Mouse (Mus musculus): ENCODE measurements around the gene Rnf31. TPM values are rescaled to one million over a fixed set of nuclear protein-coding genes. Genes with fewer than 3 reads are reported as not detected.
A peak's percentile ranks its signal among the peaks of the same experiment; 100 is the strongest.

Gene Rnf31
- polyA plus RNA-seq, 1 experiment, result 24.7 TPM

DNA sequence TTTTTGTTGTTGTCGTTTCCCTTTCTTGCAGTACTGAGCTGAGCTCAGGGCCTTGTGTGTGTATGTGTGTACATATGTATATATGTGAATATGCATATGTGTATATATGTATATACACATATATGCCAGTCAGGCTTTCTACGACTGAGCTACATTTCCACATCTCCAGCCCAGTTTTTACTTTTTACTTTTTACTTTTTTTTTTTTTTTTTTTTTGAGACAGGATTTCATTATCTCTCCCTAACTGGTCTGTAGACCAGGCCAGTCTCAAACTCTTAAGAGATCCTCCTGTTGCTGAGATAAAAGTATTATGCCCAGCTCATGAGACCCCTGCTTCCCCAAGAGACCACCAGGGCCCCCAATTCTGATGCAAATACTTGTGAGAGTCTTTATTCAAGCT is 25.3 kb downstream of the Rnf31 start:
- H3K4me1 ChIP-seq (ENCODE audit: control insufficient read depth, insufficient read depth, low read length), result no peaks in the 10 kb centered on the region
- TF ChIP-seq CTCF (IDR thresholded peaks at IDR 0.05; ENCODE audit: borderline replicate concordance, insufficient read depth, low read length), result no peak

DNA sequence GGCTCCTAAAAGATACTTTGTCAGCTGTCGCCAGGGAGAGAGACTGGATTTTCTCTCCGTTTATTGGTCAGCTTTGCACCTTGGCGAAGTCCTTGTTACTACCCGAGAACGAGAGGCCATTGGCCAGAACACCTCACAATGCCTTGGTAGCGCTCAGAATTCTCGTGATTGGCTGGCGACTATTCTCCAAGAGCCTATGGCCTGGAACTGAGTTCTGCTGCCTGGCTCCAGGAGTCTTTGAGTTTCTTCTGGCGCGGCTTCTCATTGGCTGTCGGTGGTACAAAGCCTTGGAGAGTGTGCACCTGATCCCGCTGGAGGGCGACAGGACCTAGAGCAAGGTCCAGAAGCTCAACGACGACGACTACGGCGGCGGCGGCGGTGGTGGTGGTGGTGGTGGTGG is 26.3 kb downstream of the Rnf31 start, which contains the start of gene Rec8:
Gene Rec8, plus strand, starts transcription at position 216 of the 400 bp plus-strand sequence.
- Histone ChIP-seq H3K4me1 (ENCODE audit: control insufficient read depth, insufficient read depth, low read length) (no peaks in the 10 kb centered on the region), H3K4me3 (ENCODE audit: insufficient read depth, low read length) (no peak within 1 kb of the TSS), H3K27ac (ENCODE audit: insufficient read depth, low read length) (no peak within 1 kb of the TSS)
- TF ChIP-seq CTCF (IDR thresholded peaks at IDR 0.05; ENCODE audit: borderline replicate concordance, insufficient read depth, low read length) (no peak), POLR2A (IDR thresholded peaks at IDR 0.05; ENCODE audit: low read depth, low read length) (no peak)

More for the DNA sequence above, 25.3 kb downstream of the Rnf31 start:
- no peak overlapping the region for H3K27ac ChIP-seq (ENCODE audit: insufficient read depth, low read length)
- no peak overlapping the region for H3K4me3 ChIP-seq (ENCODE audit: insufficient read depth, low read length)

DNA sequence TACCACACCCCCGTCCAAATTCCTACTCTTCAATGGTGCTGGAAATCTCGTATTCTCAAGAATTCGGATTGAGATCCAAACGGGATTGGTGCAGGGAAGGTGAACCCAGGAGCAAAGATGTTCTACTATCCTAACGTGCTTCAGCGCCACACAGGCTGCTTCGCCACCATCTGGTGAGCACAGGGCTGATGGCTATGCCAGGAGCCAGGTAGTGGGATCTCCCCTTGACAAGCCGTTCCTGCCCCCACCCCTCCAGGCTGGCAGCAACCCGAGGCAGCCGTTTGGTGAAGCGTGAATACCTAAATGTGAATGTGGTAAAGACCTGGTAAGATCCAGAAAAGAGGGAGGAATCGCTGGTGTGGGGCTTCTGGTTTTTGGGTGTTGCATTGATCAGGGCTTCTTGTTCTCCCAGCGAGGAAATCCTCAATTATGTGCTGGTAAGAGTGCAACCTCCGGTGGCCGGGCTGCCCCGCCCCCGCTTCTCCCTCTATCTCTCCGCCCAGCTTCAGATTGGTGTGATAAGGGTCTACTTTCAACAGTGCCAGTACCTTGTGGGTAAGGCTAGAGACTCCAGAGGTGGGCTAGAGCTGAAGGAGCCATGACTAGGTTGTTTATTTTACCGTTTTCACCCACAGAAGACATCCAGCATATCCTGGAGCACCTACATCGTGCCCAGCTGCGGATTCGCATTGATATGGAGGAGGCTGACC is 27.1 kb downstream of the Rnf31 start:
- no peak for TF ChIP-seq CTCF (IDR thresholded peaks at IDR 0.05; ENCODE audit: borderline replicate concordance, insufficient read depth, low read length)
- Histone ChIP-seq H3K4me1 (ENCODE audit: control insufficient read depth, insufficient read depth, low read length) (no peaks in the 10 kb centered on the region), H3K4me3 (ENCODE audit: insufficient read depth, low read length) (no peak overlapping the region), H3K27ac (ENCODE audit: insufficient read depth, low read length) (no peak overlapping the region)

DNA sequence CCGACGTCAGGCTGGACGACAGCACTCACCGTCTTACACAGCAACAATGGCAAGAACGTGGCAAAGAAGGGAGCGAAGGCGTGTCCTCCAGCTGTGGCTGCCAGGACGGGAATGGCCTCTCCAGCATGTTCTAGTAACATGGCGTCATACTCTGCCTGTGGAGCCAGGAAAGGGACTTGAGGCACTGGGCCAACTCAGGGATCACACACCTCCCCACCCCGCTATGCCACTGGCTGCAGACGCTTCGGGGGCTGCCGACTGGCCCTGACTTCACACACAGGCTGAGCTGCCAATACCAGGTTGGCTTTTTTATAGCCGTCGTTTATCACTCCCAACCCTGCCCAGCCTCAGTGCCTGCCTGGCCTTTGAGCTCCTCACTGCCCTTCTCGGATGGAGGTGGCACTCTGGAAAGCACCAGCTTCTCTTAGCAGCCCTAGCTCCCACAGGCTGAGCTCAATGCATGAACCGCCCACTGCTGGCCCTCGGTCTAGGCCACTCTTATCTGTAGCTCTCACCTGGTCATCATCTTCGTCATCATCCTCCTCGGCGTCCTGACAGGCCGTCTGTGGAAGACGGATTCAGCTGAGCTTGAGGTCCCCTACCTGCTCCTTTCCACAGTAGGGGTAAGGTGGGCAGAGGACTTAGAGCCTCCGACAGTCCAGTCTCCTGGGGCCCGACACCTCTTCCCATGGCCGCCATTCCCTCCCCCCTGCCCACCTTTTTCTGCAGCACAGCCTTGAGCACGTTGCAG is 36.7 kb downstream of the Rnf31 start:
- TF ChIP-seq CTCF (IDR thresholded peaks at IDR 0.05; ENCODE audit: borderline replicate concordance, insufficient read depth, low read length) (no peak), POLR2A (IDR thresholded peaks at IDR 0.05; ENCODE audit: low read depth, low read length) (no peak)

DNA sequence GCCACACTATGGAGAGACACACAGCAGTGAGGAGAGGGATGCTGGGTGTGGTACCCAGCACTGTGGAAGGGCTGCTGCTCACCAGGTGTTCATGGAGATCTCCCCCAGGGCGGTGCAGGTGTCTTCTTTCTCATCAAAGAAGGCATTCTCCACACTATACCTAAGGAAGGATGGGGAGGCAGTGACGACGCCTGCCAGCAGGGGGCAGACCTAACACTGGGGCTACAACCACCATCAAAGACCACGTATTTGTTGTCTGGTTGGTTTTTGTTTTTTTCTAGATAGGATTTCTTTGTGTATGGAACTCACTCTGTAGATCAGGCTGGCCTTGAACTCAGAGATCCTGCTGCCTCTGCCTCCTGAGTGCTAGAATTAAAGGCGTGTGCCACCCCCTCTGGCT is 37.8 kb downstream of the Rnf31 start:
- H3K4me1 ChIP-seq (ENCODE audit: control insufficient read depth, insufficient read depth, low read length), result 0 out of 2 replicates have a peak, but pooled peaks cover 4% of the 10 kb centered on the region
- no peak overlapping the region for H3K27ac ChIP-seq (ENCODE audit: insufficient read depth, low read length)
- no peak overlapping the region for H3K4me3 ChIP-seq (ENCODE audit: insufficient read depth, low read length)
- no peak for TF ChIP-seq POLR2A (IDR thresholded peaks at IDR 0.05; ENCODE audit: low read depth, low read length)
- peak; percentile 84; the same call in 1 of the 2 replicates for TF ChIP-seq CTCF (IDR thresholded peaks at IDR 0.05; ENCODE audit: borderline replicate concordance, insufficient read depth, low read length)

More for the DNA sequence above, 36.7 kb downstream of the Rnf31 start:
- H3K4me3 ChIP-seq (ENCODE audit: insufficient read depth, low read length), result no peak overlapping the region
- no peaks in the 10 kb centered on the region for H3K4me1 ChIP-seq (ENCODE audit: control insufficient read depth, insufficient read depth, low read length)
- no peak overlapping the region for H3K27ac ChIP-seq (ENCODE audit: insufficient read depth, low read length)

DNA sequence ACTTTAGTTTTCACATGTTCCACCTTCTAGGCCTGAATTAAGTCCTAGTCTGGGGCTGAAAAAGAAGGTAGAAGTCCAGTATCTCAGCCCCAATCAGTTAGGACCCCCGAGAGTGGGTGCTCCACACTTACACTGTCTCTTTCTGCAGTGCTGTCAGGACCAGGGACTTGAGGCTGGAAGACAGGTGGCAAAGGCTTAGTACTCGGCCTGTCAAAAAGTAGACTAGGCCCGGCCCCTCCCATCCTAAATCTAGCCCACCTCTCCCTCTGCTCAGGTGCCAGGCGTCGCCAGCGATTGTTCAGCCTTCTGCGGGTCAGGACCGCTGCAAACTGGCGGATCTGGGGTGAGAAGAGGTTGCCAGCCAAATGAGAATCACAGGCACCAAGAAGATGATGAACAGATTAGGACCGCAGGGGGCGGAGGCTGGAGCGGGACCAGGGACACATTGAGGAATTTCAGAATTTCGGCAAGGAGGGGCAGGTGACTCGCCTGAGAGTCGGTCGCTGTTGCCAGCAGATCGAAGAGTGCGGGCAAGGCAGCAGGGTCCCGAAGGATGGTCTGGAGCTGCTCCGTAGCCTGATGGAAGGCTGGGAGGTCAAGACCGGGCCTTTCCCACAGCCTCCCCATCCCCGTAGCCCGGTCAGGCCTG is 43.5 kb downstream of the Rnf31 start:
- Histone ChIP-seq H3K4me1 (ENCODE audit: control insufficient read depth, insufficient read depth, low read length) (0 out of 2 replicates have a peak, but pooled peaks cover 4% of the 10 kb centered on the region), H3K4me3 (ENCODE audit: insufficient read depth, low read length) (peak overlapping the region; percentile 85), H3K27ac (ENCODE audit: insufficient read depth, low read length) (peak overlapping the region; percentile 84)
- TF ChIP-seq CTCF (IDR thresholded peaks at IDR 0.05; ENCODE audit: borderline replicate concordance, insufficient read depth, low read length), result no peak
- no peak for TF ChIP-seq POLR2A (IDR thresholded peaks at IDR 0.05; ENCODE audit: low read depth, low read length)

DNA sequence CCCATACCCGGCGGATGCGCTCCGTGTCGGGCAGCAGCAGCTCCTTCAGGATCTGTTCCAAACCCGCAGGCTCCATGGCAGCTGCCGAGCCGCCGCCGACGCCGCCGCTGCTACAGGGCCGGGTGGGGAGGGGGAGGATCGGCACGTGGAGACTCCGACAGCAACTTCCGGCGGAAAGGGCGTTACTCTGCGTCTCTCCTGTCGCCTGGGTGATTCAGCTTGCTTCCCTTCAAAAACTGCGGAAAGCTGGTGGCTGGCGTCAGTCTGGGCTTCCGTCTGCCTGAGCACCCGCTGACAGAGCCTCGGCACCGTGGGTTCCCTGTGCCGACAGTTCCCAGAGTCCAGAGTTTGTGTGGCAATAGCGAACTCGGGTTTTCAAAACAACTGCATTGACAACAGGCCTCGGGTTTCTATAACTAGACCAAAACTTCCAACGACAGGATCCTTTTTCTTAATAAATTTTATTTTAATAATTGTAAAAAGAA is 44.1 kb downstream of the Rnf31 start, which contains the start of gene Ipo4:
Gene Ipo4, minus strand, starts transcription at position 435 of the 485 bp plus-strand sequence.
- Histone ChIP-seq H3K4me3 (ENCODE audit: insufficient read depth, low read length) (peak within 1 kb of the TSS; percentile 85), H3K4me1 (ENCODE audit: control insufficient read depth, insufficient read depth, low read length) (0 out of 2 replicates have a peak, but pooled peaks cover 4% of the 10 kb centered on the region), H3K27ac (ENCODE audit: insufficient read depth, low read length) (peak within 1 kb of the TSS; percentile 84)
- TF ChIP-seq CTCF (IDR thresholded peaks at IDR 0.05; ENCODE audit: borderline replicate concordance, insufficient read depth, low read length), result no peak
- peak; percentile 83 for TF ChIP-seq POLR2A (IDR thresholded peaks at IDR 0.05; ENCODE audit: low read depth, low read length)

DNA sequence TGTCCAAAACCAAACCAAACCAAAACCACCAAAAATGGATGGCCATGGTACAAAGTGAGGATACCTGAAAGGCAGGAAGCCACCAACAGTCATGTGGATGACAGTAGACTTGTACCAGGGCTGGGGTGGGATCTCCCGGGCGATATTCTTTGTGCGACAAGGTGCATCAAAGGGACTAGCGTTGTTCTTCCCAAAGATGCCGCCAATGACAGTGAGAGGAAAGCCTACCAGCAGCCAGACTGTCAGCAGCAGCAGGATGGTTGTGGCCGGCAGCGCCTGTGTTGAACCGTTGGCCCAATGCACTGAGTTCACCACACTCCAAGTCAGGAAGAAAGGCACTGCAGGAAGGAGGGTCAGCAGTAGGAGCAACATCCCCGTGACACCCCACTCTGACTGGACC is 46.3 kb downstream of the Rnf31 start, which contains the start of gene Gm49378:
Gene Gm49378, minus strand, starts transcription at position 101 of the 400 bp plus-strand sequence.
- Histone ChIP-seq H3K27ac (ENCODE audit: insufficient read depth, low read length) (no peak within 1 kb of the TSS), H3K4me3 (ENCODE audit: insufficient read depth, low read length) (no peak within 1 kb of the TSS), H3K4me1 (ENCODE audit: control insufficient read depth, insufficient read depth, low read length) (0 out of 2 replicates have a peak, but pooled peaks cover 4% of the 10 kb centered on the region)
- no peak for TF ChIP-seq POLR2A (IDR thresholded peaks at IDR 0.05; ENCODE audit: low read depth, low read length)
- no peak for TF ChIP-seq CTCF (IDR thresholded peaks at IDR 0.05; ENCODE audit: borderline replicate concordance, insufficient read depth, low read length)

DNA sequence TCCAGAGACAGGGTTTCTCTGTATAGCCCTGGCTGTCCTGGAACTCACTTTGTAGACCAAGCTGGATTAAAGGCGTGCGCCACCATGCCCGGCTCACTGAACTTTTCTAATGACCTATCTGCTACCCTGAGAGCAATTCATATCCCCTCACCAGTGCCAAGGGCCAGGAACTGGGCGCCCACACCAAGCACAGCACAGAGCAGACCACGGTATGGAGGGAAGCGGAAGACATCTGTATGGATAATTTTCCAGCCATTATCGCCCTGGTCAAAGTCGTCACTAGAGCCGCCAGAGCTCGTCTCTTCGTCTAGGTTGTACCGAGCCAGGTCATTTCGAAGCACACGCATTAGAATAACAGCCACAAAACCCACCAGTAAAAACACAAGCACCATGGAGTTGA is 49.3 kb downstream of the Rnf31 start:
- TF ChIP-seq POLR2A (IDR thresholded peaks at IDR 0.05; ENCODE audit: low read depth, low read length) (no peak), CTCF (IDR thresholded peaks at IDR 0.05; ENCODE audit: borderline replicate concordance, insufficient read depth, low read length) (no peak)
- Histone ChIP-seq H3K4me3 (ENCODE audit: insufficient read depth, low read length) (no peak overlapping the region), H3K27ac (ENCODE audit: insufficient read depth, low read length) (no peak overlapping the region), H3K4me1 (ENCODE audit: control insufficient read depth, insufficient read depth, low read length) (no peaks in the 10 kb centered on the region)
